Mouse (Mus musculus) lung, postnatal 0 days (tissue): ENCODE data around the gene Trim47. TPM values are rescaled to one million over a fixed set of nuclear protein-coding genes. Genes with fewer than 3 reads are reported as not detected.

Experiments used
- ATAC-seq: fragments of 200-750 bp; cut with Nextera tagmentation; 2 replicates; pipeline ENCODE4 v1.8.0; 2017; ENCODE audit warnings: moderate library complexity
- DNase-seq: peaks from one replicate; pipeline ENCODE4 v3.0.0-alpha.2; 2016; ENCODE audit warnings: low spot score
- H3K27ac ChIP-seq: fragments of 300-500 bp; sonication (generic); 2 replicates; pipeline ENCODE4 v1.5.1; 2014; ENCODE audit warnings: antibody characterized with exemption, mild to moderate bottlenecking, low read length, mixed read lengths
- H3K27me3 ChIP-seq: fragments of 300-500 bp; sonication (generic); replicated peaks from 2 replicates; pipeline ENCODE4 v1.6.1; 2014; ENCODE audit warnings: low read length, mixed read lengths; ENCODE audit not compliant: insufficient read depth
- H3K36me3 ChIP-seq: fragments of 300-500 bp; sonication (generic); 2 replicates; pipeline ENCODE4 v1.6.1; 2014; ENCODE audit warnings: low read length, mixed read lengths; ENCODE audit not compliant: insufficient read depth
- H3K4me1 ChIP-seq: fragments of 300-500 bp; sonication (generic); 2 replicates; pipeline ENCODE4 v1.6.1; 2014; ENCODE audit warnings: antibody characterized with exemption, low read depth, low read length, mixed read lengths; ENCODE audit not compliant: insufficient read depth
- H3K4me2 ChIP-seq: fragments of 300-500 bp; sonication (generic); replicated peaks from 2 replicates; pipeline ENCODE4 v1.6.1; 2014; ENCODE audit warnings: low read depth, mild to moderate bottlenecking, low read length, moderate library complexity, mixed read lengths
- H3K4me3 ChIP-seq: fragments of 300-500 bp; sonication (generic); 2 replicates; pipeline ENCODE4 v1.5.1; 2014; ENCODE audit warnings: low read depth, low read length
- H3K9ac ChIP-seq: fragments of 300-500 bp; sonication (generic); replicated peaks from 2 replicates; pipeline ENCODE4 v1.6.1; 2014; ENCODE audit warnings: low read depth, mild to moderate bottlenecking
- H3K9me3 ChIP-seq: fragments of 300-500 bp; sonication (generic); 2 replicates; pipeline ENCODE4 v1.6.1; 2016; ENCODE audit warnings: low read length, mixed read lengths
- CTCF ChIP-seq: IDR thresholded peaks from 2 replicates; pipeline ENCODE4 v1.5.1; 2016; ENCODE audit warnings: antibody characterized with exemption, mild to moderate bottlenecking
- EP300 ChIP-seq: IDR thresholded peaks from 2 replicates; pipeline ENCODE4 v1.6.1; 2016; ENCODE audit warnings: antibody characterized with exemption, mild to moderate bottlenecking, control low read depth
- WGBS: fragments of 180-500 bp; shearing (Covaris S2); extraction: QIAGEN DNeasy Blood & Tissue Kit; methylation state at CpG from one replicate; pipeline ENCODE4 v1.1.7; 2014; 5-methylcytosine and 5-hydroxymethylcytosine counted together
- polyA plus RNA-seq: library from polyadenylated mRNA; unstranded; fragments of >200 nt; fragmentation: Nextera tagmentation; extraction: Ambion mirVana; gene quantifications from 2 replicates; pipeline ENCODE4 v1.2.1, GENCODE M21; 2015

Gene Trim47
- polyA plus RNA-seq, 1 experiment from 2014 or later: 26.3 TPM

- peak; percentile 46 for TF ChIP-seq CTCF
- no peak for TF ChIP-seq EP300
- 58% methylated on average over 11 of the region's 11 CpGs for WGBS
- no peak overlapping the region for H3K27ac ChIP-seq
- H3K9me3 ChIP-seq: no peaks in the 10 kb centered on the region
- H3K4me2 ChIP-seq: no peak overlapping the region
- H3K4me1 ChIP-seq: peaks cover 10% of the 10 kb centered on the region; the same call in 1 of the 2 replicates
- no peaks in the 10 kb centered on the region for H3K27me3 ChIP-seq
- no peak overlapping the region for H3K4me3 ChIP-seq
- ATAC-seq (no peak), DNase-seq (peak; percentile 61)
- H3K9ac ChIP-seq: no peak overlapping the region
- no peaks in the 10 kb centered on the region for H3K36me3 ChIP-seq
Measured at GRCm38 (mm10) chr11:116088741-116089394, 38.1 kb downstream of the Trim47 start.

GRCm38 (mm10) chr11:116088188-116088587, 38.8 kb downstream of the Trim47 start:
- no peaks in the 10 kb centered on the region for H3K27me3 ChIP-seq
- DNase-seq (no peak), ATAC-seq (no peak)
- H3K27ac ChIP-seq: no peak overlapping the region
- H3K9me3 ChIP-seq: no peaks in the 10 kb centered on the region
- WGBS: 71% methylated on average over 8 of the region's 8 CpGs
- H3K4me1 ChIP-seq: peaks cover 10% of the 10 kb centered on the region; the same call in 1 of the 2 replicates
- H3K9ac ChIP-seq: no peak overlapping the region
- H3K36me3 ChIP-seq: peaks cover 7% of the 10 kb centered on the region; the same call in 1 of the 2 replicates
- TF ChIP-seq CTCF (no peak), EP300 (no peak)
- no peak overlapping the region for H3K4me2 ChIP-seq
- no peak overlapping the region for H3K4me3 ChIP-seq

- DNase-seq (peak; percentile 94), ATAC-seq (peak; percentile 82)
- peak overlapping the region; percentile 88 for H3K27ac ChIP-seq
- peak; percentile 81 for TF ChIP-seq EP300
- peak; percentile 97 for TF ChIP-seq CTCF
- peak overlapping the region; percentile 17; the same call in 1 of the 2 replicates for H3K9ac ChIP-seq
- no peaks in the 10 kb centered on the region for H3K27me3 ChIP-seq
- H3K9me3 ChIP-seq: no peaks in the 10 kb centered on the region
- H3K4me2 ChIP-seq: peak overlapping the region; percentile 49
- WGBS: 4% methylated on average over 31 of the region's 31 CpGs
- peaks cover 10% of the 10 kb centered on the region; the same call in 1 of the 2 replicates for H3K4me1 ChIP-seq
- H3K4me3 ChIP-seq: peak overlapping the region; percentile 45
- peaks cover 12% of the 10 kb centered on the region; the same call in 1 of the 2 replicates for H3K36me3 ChIP-seq
Measured at GRCm38 (mm10) chr11:116087194-116088130, 39.5 kb downstream of the Trim47 start.

- no peak for TF ChIP-seq EP300
- TF ChIP-seq CTCF: peak; percentile 48
- peaks cover 10% of the 10 kb centered on the region; the same call in 1 of the 2 replicates for H3K4me1 ChIP-seq
- no peaks in the 10 kb centered on the region for H3K27me3 ChIP-seq
- DNase-seq: peak; percentile 100
- WGBS: 2% methylated on average over 40 of the region's 43 CpGs
- no peaks in the 10 kb centered on the region for H3K9me3 ChIP-seq
- peaks cover 17% of the 10 kb centered on the region; the same call in 1 of the 2 replicates for H3K36me3 ChIP-seq
- H3K4me2 ChIP-seq: peak within 1 kb of the TSS; percentile 56
- ATAC-seq: peak; percentile 97
- H3K4me3 ChIP-seq: peak within 1 kb of the TSS; percentile 45
- peak within 1 kb of the TSS; percentile 88 for H3K27ac ChIP-seq
- peak within 1 kb of the TSS; percentile 34; the same call in 1 of the 2 replicates for H3K9ac ChIP-seq
Measured at GRCm38 (mm10) chr11:116086258-116087193, 40.5 kb downstream of the Trim47 start, which contains the start of gene Wbp2. Wbp2 (minus strand) TSS chr11:116086995.

- H3K9me3 ChIP-seq: no peaks in the 10 kb centered on the region
- no peak for TF ChIP-seq CTCF
- no peak for TF ChIP-seq EP300
- peaks cover 26% of the 10 kb centered on the region; the same call in 1 of the 2 replicates for H3K36me3 ChIP-seq
- DNase-seq (no peak), ATAC-seq (no peak)
- H3K9ac ChIP-seq: no peak overlapping the region
- H3K4me1 ChIP-seq: peaks cover 10% of the 10 kb centered on the region; the same call in 1 of the 2 replicates
- no peak overlapping the region for H3K4me3 ChIP-seq
- H3K4me2 ChIP-seq: no peak overlapping the region
- H3K27ac ChIP-seq: no peak overlapping the region
- H3K27me3 ChIP-seq: no peaks in the 10 kb centered on the region
- 61% methylated on average over 6 of the region's 6 CpGs for WGBS
Measured at GRCm38 (mm10) chr11:116084166-116084565, 42.8 kb downstream of the Trim47 start.
